8 mouse cellular contexts compared by ENCODE assay signal in the genomic region with DNA sequence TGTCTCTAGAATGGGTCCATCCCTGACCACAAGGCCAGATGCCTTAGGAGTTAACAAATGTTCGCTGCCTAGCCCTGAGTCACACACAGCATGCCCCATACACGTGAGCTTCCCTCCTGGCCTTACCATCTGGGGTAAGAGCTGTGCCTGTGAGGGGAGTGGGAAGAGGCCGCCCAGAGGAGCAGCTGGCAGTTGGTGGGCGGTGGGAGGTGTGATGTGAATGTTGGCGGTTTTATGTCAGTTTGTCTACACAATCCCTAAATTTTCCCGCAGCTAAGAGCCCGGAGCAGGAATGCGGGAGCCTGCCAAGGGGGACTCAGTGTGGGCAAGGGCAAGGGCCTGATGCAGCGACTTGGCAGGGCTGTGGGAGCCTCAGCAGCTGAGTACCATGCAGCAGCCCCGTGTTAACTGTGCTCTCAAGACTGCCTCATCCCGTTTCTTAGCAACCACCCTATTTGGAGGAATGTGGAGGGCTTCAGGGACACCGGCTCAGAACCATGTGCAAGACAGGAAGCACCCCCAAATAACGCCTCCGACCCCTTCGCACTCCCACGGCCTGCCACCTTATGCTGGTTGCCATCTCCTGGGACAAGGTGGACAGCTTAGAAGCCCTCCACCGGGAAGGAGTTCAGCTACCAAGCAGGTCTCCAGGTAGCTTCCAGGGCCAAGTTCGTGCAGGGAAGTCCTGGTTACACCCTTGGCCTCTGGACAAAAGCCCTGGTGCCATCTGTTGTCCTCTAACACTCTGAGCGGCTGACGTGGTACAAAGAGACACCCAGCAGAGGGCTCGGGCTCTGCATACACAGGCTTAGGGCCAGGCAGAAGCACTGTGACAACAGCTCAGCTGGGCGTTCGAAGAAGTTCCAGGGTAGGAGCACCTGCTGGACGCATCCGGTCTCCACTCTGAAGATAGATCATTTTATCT. TPM values are rescaled to one million over a fixed set of nuclear protein-coding genes. Genes with fewer than 3 reads are reported as not detected.
DNase-seq lines count a peak whose midpoint lies in the region; ATAC-seq and TF ChIP-seq lines count a peak whose summit lies in the region.

No protein-coding gene starts in this region.

- 89% methylated on average over 25 of the region's 25 CpGs for WGBS in thymus, adult 2 months
- 46% methylated on average over 25 of the region's 25 CpGs for WGBS in intestine, postnatal 0 days
- WGBS in midbrain, embryonic 11.5 days: 40% methylated on average over 25 of the region's 25 CpGs

- no peaks in the 10 kb centered on the region for H3K27me3 ChIP-seq in thymus, adult 2 months (ENCODE audit: control insufficient read depth, insufficient read depth, low read length)
- H3K27me3 ChIP-seq in intestine, postnatal 0 days (replicated peaks; ENCODE audit: control insufficient read depth, insufficient read depth, low read length): no peaks in the 10 kb centered on the region
- H3K27me3 ChIP-seq in midbrain, embryonic 11.5 days (ENCODE audit: control insufficient read depth, insufficient read depth, low read length): no peaks in the 10 kb centered on the region

- 0 out of 2 replicates have a peak overlapping the region, but pooled peaks have one; percentile 0 for H3K9ac ChIP-seq in intestine, postnatal 0 days (ENCODE audit: low read depth, low read length)
- peak overlapping the region; percentile 54 for H3K9ac ChIP-seq in midbrain, embryonic 11.5 days (ENCODE audit: low read length)

- no peak for TF ChIP-seq CTCF in thymus, adult 2 months (IDR thresholded peaks at IDR 0.05; ENCODE audit: borderline replicate concordance, control insufficient read depth, extremely low read depth, insufficient read depth, low read length, poor library complexity)
- peak; percentile 30; the same call in 1 of the 2 replicates for TF ChIP-seq CTCF in intestine, postnatal 0 days (IDR thresholded peaks at IDR 0.05; ENCODE audit: low read depth)

- peaks cover 3% of the 10 kb centered on the region; the same call in 1 of the 2 replicates for H3K36me3 ChIP-seq in thymus, adult 2 months (ENCODE audit: control insufficient read depth, insufficient read depth, low read length)
- H3K36me3 ChIP-seq in intestine, postnatal 0 days (ENCODE audit: control insufficient read depth, insufficient read depth): no peaks in the 10 kb centered on the region
- no peaks in the 10 kb centered on the region for H3K36me3 ChIP-seq in midbrain, embryonic 11.5 days (ENCODE audit: control insufficient read depth, insufficient read depth, low read length)

- H3K4me1 ChIP-seq in thymus, adult 2 months (replicated peaks; ENCODE audit: control insufficient read depth, insufficient read depth, low read length): peaks cover 46% of the 10 kb centered on the region
- no peaks in the 10 kb centered on the region for H3K4me1 ChIP-seq in intestine, postnatal 0 days (replicated peaks; ENCODE audit: control insufficient read depth, insufficient read depth, low read length)
- peaks cover 18% of the 10 kb centered on the region for H3K4me1 ChIP-seq in midbrain, embryonic 11.5 days (ENCODE audit: control insufficient read depth, insufficient read depth, low read length)

- no peak overlapping the region for H3K4me3 ChIP-seq in thymus, adult 2 months (ENCODE audit: control insufficient read depth, insufficient read depth, low read length)
- H3K4me3 ChIP-seq in intestine, postnatal 0 days (ENCODE audit: low read depth, low read length): peak overlapping the region; percentile 28
- peak overlapping the region; percentile 25; the same call in 1 of the 2 replicates for H3K4me3 ChIP-seq in midbrain, embryonic 11.5 days (ENCODE audit: low read depth, low read length)

- no peak for TF ChIP-seq POLR2A in thymus, adult 2 months (IDR thresholded peaks at IDR 0.05; ENCODE audit: control insufficient read depth, extremely low read depth, insufficient read depth, low read length, poor library complexity)

- peak overlapping the region; percentile 57 for H3K4me2 ChIP-seq in intestine, postnatal 0 days (replicated peaks; ENCODE audit: low read depth)
- peak overlapping the region; percentile 55; the same call in 1 of the 2 replicates for H3K4me2 ChIP-seq in midbrain, embryonic 11.5 days

- ATAC-seq in intestine, postnatal 0 days: peak; percentile 34
- ATAC-seq in midbrain, embryonic 11.5 days (ENCODE audit: low FRiP score): peak; percentile 72
- ATAC-seq in megakaryocyte, adult 5-6 weeks (ENCODE audit: poor library complexity, severe bottlenecking): no peak

- peak overlapping the region; percentile 64; the same call in 1 of the 2 replicates for H3K27ac ChIP-seq in thymus, adult 2 months (ENCODE audit: control insufficient read depth, insufficient read depth, low read length)
- H3K27ac ChIP-seq in intestine, postnatal 0 days (ENCODE audit: low read depth, low read length): peak overlapping the region; percentile 23; the same call in 1 of the 2 replicates
- no peak overlapping the region for H3K27ac ChIP-seq in midbrain, embryonic 11.5 days (ENCODE audit: low read depth, low read length)

- no peak for DNase-seq in thymus, adult 2 months
- no peak for DNase-seq in thymus, postnatal 10 days (ENCODE audit: low spot score in 2 of 2)
- peak; percentile 79 for DNase-seq in fibroblast of lung, adult 2 months (ENCODE audit: low read depth)
- DNase-seq in midbrain, embryonic 11.5 days (ENCODE audit: low spot score, missing footprints): peak; percentile 91
- DNase-seq in urinary bladder, adult 2 months (ENCODE audit: low spot score): no peak
- no peak for DNase-seq in spleen, postnatal 36 days (ENCODE audit: low spot score in 2 of 2)

- H3K9me3 ChIP-seq in intestine, postnatal 0 days (ENCODE audit: control insufficient read depth): no peaks in the 10 kb centered on the region
- H3K9me3 ChIP-seq in midbrain, embryonic 11.5 days (ENCODE audit: control insufficient read depth, low read length): no peaks in the 10 kb centered on the region

RNA-seq across cellular contexts. Expression of gene Elk3, which starts 35.5 kb away (rescaled TPM):
- 47.2 and 62.7 TPM in 2 replicates for polyA plus RNA-seq in thymus, adult 2 months (2012; rRNA removed)
- 14.2 and 16.4 TPM in 2 replicates for polyA plus RNA-seq in intestine, postnatal 0 days (2015; fragmentation: Nextera tagmentation; extraction: Ambion mirVana)
- polyA plus RNA-seq in midbrain, embryonic 11.5 days (2014; fragmentation: Nextera tagmentation; extraction: Ambion mirVana): 12.2 and 13.6 TPM in 2 replicates
- 27.1 and 29.4 TPM in 2 replicates for total RNA-seq in megakaryocyte, adult 5-6 weeks (2015)
- 19.8 and 22.6 TPM in 2 replicates for total RNA-seq in megakaryocyte, adult 5-6 weeks (2017)
- polyA plus RNA-seq in urinary bladder, adult 2 months (2012; rRNA removed): 21.6 and 22.7 TPM in 2 replicates

Comparison
In these comparisons a context has a peak if more than half of its experiments do, and no peak if none do; other contexts are left out.
1. DNase-seq: peak in fibroblast of lung, adult 2 months (single experiment) and midbrain, embryonic 11.5 days (single experiment); none in thymus, adult 2 months (single experiment), thymus, postnatal 10 days (0 of 2), urinary bladder, adult 2 months (single experiment) and spleen, postnatal 36 days (0 of 2).